Mouse (Mus musculus) forebrain, embryonic 15.5 days (tissue): ENCODE results near the gene Atp13a1. TPM values are rescaled to one million over a fixed set of nuclear protein-coding genes. Genes with fewer than 3 reads are reported as not detected.

Source experiments
- polyA plus RNA-seq: library from polyadenylated mRNA; unstranded; fragments of >200 nt; fragmentation: Nextera tagmentation; extraction: Ambion mirVana; gene quantifications from 2 replicates; pipeline ENCODE4 v1.2.1, GENCODE M21; 2015

Atp13a1 gene
- polyA plus RNA-seq, 1 experiment from 2014 or later, result 50.2 TPM

Other genes with a start within 250 kb of the Atp13a1 start
- gene Zfp868, start 165.6 kb upstream of the Atp13a1 start, polyA plus RNA-seq, result 43.9 and 44.7 TPM in 2 replicates
- gene Zfp964, start 136.7 kb upstream of the Atp13a1 start, polyA plus RNA-seq, result 1.9 and 2.2 TPM in 2 replicates
- gene Zfp869, start 80.4 kb upstream of the Atp13a1 start, polyA plus RNA-seq, result 31.9 and 32.0 TPM in 2 replicates
- gene Zfp963, start 41.2 kb upstream of the Atp13a1 start, polyA plus RNA-seq, result 8.7 TPM in 2 replicates
- 0.61 TPM in 1 of 2 replicates, not detected in the other for gene Gm20422, start 16.3 kb upstream of the Atp13a1 start, polyA plus RNA-seq
- gene Zfp866, start within 50 bp of the Atp13a1 start, polyA plus RNA-seq, result 48.2 and 48.3 TPM in 2 replicates
- 42.4 and 44.4 TPM in 2 replicates for gene Gmip, start 17.5 kb downstream of the Atp13a1 start, polyA plus RNA-seq
- 0.65 and 0.89 TPM in 2 replicates for gene Lpar2, start 31.3 kb downstream of the Atp13a1 start, polyA plus RNA-seq
- gene Pbx4, start 41.3 kb downstream of the Atp13a1 start, polyA plus RNA-seq, result 54.7 and 55.3 TPM in 2 replicates
- 3.6 and 4.0 TPM in 2 replicates for gene Cilp2, start 96.5 kb downstream of the Atp13a1 start, polyA plus RNA-seq
- gene Tssk6, start 111.0 kb downstream of the Atp13a1 start, polyA plus RNA-seq, result 3.4 and 3.8 TPM in 2 replicates
- 173 and 179 TPM in 2 replicates for gene Ndufa13, start 111.4 kb downstream of the Atp13a1 start, polyA plus RNA-seq
- gene Yjefn3, start 111.5 kb downstream of the Atp13a1 start, polyA plus RNA-seq, result 8.9 and 9.0 TPM in 2 replicates
- gene Gatad2a, start 205.2 kb downstream of the Atp13a1 start, polyA plus RNA-seq, result 28.3 and 35.5 TPM in 2 replicates